Mouse (Mus musculus) embryonic facial prominence, embryonic 14.5 days (tissue): ENCODE measurements around the gene Elp4. TPM values are rescaled to one million over a fixed set of nuclear protein-coding genes. Genes with fewer than 3 reads are reported as not detected.

ENCODE experiments used
- ATAC-seq: fragments of 200-750 bp; cut with Nextera tagmentation; 2 replicates; pipeline ENCODE4 v1.8.0; 2017; ENCODE audit warnings: low read depth, moderate number of reproducible peaks, moderate TSS enrichment
- DNase-seq: peaks from one replicate; pipeline ENCODE4 v3.0.0-alpha.2; 2015; ENCODE audit warnings: low spot score
- H3K27ac ChIP-seq: fragments of 300-500 bp; sonication (generic); replicated peaks from 2 replicates; pipeline ENCODE4 v1.5.1; 2014; ENCODE audit warnings: low read depth, mild to moderate bottlenecking, low read length, moderate library complexity
- H3K27me3 ChIP-seq: fragments of 300-500 bp; sonication (generic); replicated peaks from 2 replicates; pipeline ENCODE4 v1.6.1; 2014; ENCODE audit warnings: low read length; ENCODE audit not compliant: control insufficient read depth, insufficient read depth
- H3K36me3 ChIP-seq: fragments of 300-500 bp; sonication (generic); 2 replicates; pipeline ENCODE4 v1.6.1; 2014; ENCODE audit warnings: low read length, mixed read lengths; ENCODE audit not compliant: control insufficient read depth, insufficient read depth
- H3K4me1 ChIP-seq: fragments of 300-500 bp; sonication (generic); 2 replicates; pipeline ENCODE4 v1.6.1; 2014; ENCODE audit warnings: antibody characterized with exemption, low read length; ENCODE audit not compliant: control insufficient read depth, insufficient read depth
- H3K4me2 ChIP-seq: fragments of 300-500 bp; sonication (generic); 2 replicates; pipeline ENCODE4 v1.6.1; 2014; ENCODE audit warnings: low read depth, mild to moderate bottlenecking, low read length, moderate library complexity, mixed read lengths
- H3K4me3 ChIP-seq: fragments of 300-500 bp; sonication (generic); 2 replicates; pipeline ENCODE4 v1.5.1; 2014; ENCODE audit warnings: low read depth, mild to moderate bottlenecking, low read length
- H3K9ac ChIP-seq: fragments of 300-500 bp; sonication (generic); 2 replicates; pipeline ENCODE4 v1.6.1; 2014; ENCODE audit warnings: low read depth, mild to moderate bottlenecking, low read length, moderate library complexity, mixed read lengths
- H3K9me3 ChIP-seq: fragments of 300-500 bp; sonication (generic); 2 replicates; pipeline ENCODE4 v1.6.1; 2016; ENCODE audit warnings: low read length; ENCODE audit not compliant: control insufficient read depth
- WGBS: fragments of 180-500 bp; shearing (Covaris S2); extraction: QIAGEN DNeasy Blood & Tissue Kit; methylation state at CpG from one replicate; pipeline ENCODE4 v1.1.7; 2014; 5-methylcytosine and 5-hydroxymethylcytosine counted together
- polyA plus RNA-seq: library from polyadenylated mRNA; unstranded; fragments of >200 nt; fragmentation: Nextera tagmentation; extraction: Ambion mirVana; gene quantifications from 2 replicates; pipeline ENCODE4 v1.2.1, GENCODE M21; 2014

Gene Elp4
- polyA plus RNA-seq, 1 experiment from 2014 or later: 28.8 TPM

DNA sequence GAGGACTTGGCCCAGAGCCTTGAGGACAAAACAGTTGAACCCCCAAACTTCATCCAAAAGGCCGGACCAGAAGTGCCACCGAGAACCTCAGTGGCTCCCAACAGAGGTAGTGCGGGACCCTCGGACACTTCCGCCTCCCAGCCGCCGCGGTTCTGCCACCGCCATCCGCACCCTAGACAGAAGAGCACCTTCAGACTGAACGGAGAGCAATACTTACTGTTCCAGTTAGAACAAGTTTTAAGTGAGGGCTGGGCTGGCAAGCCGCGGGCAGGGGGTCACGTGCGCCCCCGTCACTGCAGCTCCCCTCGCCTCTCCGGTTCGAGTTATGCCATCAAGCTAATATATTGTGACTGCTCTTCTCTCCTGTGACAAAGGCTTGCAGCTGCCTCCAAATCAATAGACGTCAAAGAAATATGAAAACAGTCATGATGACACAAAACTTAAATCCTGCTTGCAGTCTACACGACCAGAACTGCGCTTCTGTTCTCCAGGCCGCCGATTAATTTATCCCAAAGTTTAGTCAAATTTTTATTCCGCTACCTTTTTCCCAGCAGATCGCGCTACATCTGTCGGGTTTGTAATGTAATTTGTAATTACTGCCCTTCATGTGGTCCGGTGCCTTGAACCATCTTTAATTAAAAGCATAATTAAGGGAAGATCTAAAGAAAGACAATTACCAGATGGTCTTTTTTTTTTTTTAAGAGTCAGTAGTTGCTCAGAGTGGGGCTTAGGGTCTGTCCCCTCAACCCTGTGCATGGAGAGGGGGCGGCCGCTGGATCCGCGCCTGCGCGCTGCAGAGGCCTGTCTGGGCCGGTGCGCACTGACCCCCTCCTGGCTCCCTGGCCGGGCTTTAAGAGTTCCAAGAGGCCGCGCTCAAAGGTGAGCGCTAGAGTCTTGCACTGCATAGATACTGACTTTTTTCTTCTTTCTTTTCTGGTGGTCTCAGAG, 244.2 kb downstream of the Elp4 start:
- H3K9me3 ChIP-seq: no peaks in the 10 kb centered on the region
- H3K9ac ChIP-seq: no peak overlapping the region
- H3K27me3 ChIP-seq: peaks cover 86% of the 10 kb centered on the region
- WGBS: 2% methylated on average over 36 of the region's 41 CpGs
- peaks cover 3% of the 10 kb centered on the region; the same call in 1 of the 2 replicates for H3K4me1 ChIP-seq
- no peak overlapping the region for H3K27ac ChIP-seq
- DNase-seq: no peak
- peak; percentile 86 for ATAC-seq
- peak overlapping the region; percentile 28; the same call in 1 of the 2 replicates for H3K4me2 ChIP-seq
- H3K36me3 ChIP-seq: no peaks in the 10 kb centered on the region
- H3K4me3 ChIP-seq: peak overlapping the region; percentile 13

DNA sequence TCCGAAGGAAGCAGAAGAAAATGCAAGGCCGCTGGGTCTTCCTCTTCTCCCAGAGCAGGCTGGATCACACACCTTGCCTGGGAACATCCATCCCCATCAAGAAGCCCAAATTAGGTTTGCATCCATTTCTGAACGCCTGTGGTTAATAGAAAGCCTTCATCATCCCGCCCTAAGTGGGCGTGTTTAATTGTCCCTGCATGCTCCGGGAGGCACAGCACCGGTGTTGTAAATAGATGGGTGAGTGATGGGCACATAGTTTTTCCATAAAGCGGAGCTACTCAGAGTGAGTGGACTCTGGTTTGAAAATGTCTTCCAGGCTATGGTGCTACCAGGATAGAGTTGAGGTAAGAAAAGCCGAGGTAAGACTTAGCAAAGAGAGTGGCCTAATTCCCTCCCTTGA, 245.0 kb downstream of the Elp4 start:
- H3K27me3 ChIP-seq: peaks cover 77% of the 10 kb centered on the region

DNA sequence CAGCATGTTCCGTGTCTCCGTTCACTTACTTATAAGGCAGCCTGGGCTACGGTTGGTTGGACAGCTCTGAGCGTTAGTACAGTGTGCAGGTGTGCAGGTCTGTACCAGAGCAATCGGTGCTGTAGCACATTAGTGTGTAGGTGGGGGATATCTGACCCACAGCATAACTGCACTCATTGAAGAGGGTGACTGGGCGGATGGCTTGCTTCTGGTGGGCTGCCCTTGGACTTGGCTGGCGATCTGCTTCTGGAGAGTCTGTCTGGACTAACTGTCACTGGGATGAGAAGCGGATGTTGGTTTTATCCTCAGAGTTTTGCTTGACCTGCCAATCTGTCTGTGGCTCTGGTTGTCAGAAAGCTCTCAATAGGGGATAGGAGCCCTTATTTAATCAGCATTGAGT, 247.9 kb downstream of the Elp4 start:
- Histone ChIP-seq H3K9me3 (no peaks in the 10 kb centered on the region), H3K27me3 (peaks cover 55% of the 10 kb centered on the region)
- DNase-seq: no peak

More for the DNA sequence above, 245.0 kb downstream of the Elp4 start:
- Histone ChIP-seq H3K9me3 (no peaks in the 10 kb centered on the region), H3K27ac (no peak overlapping the region), H3K36me3 (no peaks in the 10 kb centered on the region), H3K4me3 (peak overlapping the region; percentile 13; the same call in 1 of the 2 replicates), H3K4me1 (peaks cover 3% of the 10 kb centered on the region; the same call in 1 of the 2 replicates), H3K9ac (no peak overlapping the region), H3K4me2 (peak overlapping the region; percentile 28; the same call in 1 of the 2 replicates)
- no peak for DNase-seq
- peak; percentile 10; the same call in 1 of the 2 replicates for ATAC-seq
- WGBS: 5% methylated on average over 9 of the region's 9 CpGs

More for the DNA sequence above, 247.9 kb downstream of the Elp4 start:
- Histone ChIP-seq H3K4me1 (peaks cover 3% of the 10 kb centered on the region; the same call in 1 of the 2 replicates), H3K27ac (no peak overlapping the region), H3K36me3 (no peaks in the 10 kb centered on the region), H3K4me3 (no peak overlapping the region), H3K4me2 (no peak overlapping the region), H3K9ac (no peak overlapping the region)
- no peak for ATAC-seq
- WGBS: 82% methylated on average over 8 of the region's 8 CpGs

Other genes with a start within 250 kb of the Elp4 start
- 1.8 and 2.6 TPM in 2 replicates for gene Pax6, start 235.7 kb downstream of the Elp4 start, polyA plus RNA-seq
- 138 and 145 TPM in 2 replicates for gene Immp1l, start 74 bp upstream of the Elp4 start, polyA plus RNA-seq
- gene Dnajc24, start 99.0 kb upstream of the Elp4 start, polyA plus RNA-seq: 27.6 and 31.4 TPM in 2 replicates